Mouse (Mus musculus): ENCODE data around the gene Ddn.

Ddn gene

DNA sequence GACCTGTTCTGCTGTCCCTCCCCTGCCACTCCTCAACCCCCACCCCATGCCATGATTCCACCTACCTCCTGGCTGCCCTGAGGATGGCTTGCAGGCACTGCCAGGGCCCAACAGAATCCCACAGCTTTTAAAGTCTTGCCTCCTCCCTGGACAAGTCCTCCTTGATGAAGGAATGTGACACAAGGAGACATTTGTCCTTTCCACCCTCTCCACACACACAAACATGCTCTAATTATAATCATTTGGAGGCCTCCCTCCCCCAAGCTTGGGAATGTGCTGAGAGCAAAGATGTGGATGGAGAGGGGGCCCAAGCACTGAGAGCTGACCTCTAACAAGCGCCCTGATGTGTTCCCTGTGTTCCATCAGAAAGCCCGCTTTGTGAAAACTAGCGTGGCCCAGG is at the start of gene Ddn:
Ddn (minus strand) TSS at position 101 of the 400 bp plus-strand sequence.
- DNase-seq (ENCODE audit: low read depth), result no peak

DNA sequence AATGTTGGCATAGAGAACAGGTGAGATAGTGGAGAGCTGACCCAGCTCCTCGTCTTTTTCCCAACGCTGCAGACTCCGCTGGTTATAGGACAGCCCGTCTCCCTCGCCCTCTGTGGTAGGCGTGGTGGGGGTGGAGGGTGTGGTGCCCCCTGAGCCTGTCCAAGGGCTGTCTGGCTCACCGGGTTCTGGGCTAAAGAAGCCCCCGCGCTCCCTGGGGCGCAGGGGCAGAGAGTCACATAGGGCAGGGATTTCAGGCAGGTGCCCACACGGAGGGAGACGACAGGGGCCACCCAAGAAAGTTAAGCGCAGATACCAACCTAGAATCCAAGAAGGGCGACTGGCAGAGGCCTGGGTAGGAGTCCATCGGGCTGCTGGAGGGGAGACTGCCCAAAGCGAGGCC is 44.9 kb upstream of the Ddn start:
- DNase-seq (ENCODE audit: low read depth), result no peak

DNA sequence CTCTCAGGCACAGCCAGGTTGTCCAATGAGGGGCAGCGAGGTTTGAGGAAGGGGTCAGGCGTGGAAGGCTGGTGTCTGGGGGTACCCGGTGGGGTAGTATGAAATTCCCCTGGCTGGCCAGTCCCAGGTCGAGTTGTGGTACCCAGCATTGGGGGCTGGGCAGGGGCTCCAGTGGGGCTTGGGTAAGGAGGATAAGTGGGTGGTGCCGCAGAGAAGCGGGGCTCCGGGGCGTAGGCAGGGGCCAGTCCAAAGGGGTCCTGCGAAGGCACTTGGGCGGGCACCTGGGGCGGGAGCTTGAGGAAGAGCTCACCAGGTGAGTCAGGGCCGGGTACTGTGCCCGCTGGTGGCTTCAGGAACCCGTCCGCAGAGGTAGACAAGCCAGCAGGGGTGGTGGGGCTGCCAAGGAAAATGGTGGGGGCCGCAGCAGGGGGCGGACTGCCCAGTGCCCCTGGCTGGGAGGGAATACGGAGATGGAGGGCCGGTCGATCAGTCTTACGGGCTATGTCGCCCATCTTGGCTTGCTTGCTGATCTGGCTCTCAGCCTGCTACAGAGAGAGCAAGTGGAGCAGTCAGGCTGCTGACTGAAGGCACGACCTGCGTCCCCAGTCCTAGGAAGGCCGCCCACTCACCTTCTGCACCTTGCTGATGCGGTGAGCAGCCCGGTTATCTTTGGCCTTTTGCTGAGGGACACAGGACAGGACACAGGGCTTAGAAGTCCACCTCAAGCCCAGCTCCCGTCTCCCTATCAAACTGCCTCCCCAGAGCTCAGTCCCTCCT is 44.1 kb upstream of the Ddn start:
- DNase-seq (ENCODE audit: low read depth), result no peak

DNA sequence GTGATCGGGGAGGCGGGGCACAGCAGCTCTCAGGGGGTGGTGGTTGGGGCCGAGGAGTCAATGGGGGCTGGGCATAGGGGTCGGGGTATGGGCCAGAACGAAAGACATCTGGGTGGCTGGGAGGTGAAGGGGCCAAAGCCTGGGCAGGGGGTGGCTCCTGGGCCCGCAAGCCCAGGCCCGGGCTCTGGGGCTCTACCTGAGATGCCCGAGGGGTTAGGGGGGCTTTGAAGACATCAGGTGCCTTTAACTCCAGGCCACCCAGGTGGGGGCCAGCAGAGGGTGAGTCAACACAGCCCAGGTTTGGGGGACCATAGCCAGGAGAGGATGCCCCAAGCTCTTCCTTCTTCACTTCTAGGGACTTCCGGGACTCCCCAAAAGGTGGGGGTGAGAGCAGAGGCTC is 43.4 kb upstream of the Ddn start:
- DNase-seq (ENCODE audit: low read depth), result no peak

DNA sequence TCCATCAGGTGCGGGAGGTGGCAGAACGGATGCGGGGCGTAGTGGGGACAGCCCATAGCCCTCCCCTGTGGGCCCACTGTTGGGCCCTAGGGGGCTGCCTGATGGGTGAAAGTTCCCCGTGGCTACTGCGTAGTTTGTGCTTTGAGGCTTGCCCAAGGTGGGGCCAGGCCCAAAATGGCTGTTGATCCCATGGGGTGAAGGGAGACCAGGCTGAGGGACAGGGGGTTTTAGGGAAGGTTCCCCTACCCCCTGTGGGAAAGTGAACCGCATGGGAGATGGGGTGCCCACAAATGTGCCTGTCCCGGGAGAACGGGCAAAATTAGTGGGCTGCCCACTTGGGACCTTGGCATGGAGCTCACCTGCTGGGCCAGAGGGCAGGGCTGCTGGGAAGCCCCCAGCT is 42.8 kb upstream of the Ddn start:
- DNase-seq (ENCODE audit: low read depth), result no peak

DNA sequence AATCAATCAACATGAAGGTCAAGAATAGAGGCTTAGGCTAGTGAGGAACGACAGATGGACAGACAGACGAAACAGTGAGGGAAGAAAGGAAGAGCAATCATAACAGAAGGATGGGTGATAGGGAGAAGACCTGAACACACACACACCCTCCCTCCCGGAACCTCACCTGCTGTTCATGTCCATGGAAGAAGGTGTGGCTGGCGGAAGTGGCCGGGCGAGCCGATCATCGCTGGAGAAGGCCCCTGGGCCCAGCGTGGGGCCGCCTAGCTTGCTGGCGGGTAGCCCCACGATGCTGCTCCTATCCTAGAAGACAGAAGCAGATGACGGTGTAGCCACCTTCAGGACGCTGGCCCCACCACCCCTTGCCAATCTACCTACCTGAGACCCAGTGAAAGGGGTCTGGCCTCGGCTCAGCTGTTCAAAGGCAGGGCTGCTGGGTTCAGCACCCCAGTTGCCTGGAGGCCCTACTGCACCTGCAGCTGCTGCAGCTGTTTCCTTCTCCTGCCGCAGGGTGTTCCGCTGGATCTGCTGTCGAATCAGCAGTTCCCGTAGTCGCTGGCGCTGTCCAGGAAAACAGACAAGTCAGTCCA is 42.0 kb upstream of the Ddn start:
- DNase-seq (ENCODE audit: low read depth), result no peak

DNA sequence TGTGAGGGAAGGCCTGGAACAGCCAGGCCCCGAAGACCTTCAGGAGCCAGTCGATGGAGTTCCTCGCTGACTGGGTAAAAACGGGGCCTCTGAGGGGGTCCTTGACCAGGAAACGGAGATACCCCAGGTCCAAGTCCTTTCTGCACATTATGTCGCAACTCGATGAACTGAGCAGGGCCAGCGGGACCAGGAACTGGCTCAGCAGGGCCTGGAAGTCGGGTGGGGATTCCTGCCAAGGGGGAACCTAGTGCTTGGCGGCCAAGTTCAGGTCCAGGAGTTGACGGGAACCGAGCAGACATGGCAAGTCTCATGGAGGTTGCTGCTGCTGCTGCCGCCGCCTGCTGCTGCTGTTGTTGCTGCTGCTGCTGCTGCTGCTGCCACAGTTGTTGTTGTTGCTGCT is 41.4 kb upstream of the Ddn start:
- no peak for DNase-seq (ENCODE audit: low read depth)

DNA sequence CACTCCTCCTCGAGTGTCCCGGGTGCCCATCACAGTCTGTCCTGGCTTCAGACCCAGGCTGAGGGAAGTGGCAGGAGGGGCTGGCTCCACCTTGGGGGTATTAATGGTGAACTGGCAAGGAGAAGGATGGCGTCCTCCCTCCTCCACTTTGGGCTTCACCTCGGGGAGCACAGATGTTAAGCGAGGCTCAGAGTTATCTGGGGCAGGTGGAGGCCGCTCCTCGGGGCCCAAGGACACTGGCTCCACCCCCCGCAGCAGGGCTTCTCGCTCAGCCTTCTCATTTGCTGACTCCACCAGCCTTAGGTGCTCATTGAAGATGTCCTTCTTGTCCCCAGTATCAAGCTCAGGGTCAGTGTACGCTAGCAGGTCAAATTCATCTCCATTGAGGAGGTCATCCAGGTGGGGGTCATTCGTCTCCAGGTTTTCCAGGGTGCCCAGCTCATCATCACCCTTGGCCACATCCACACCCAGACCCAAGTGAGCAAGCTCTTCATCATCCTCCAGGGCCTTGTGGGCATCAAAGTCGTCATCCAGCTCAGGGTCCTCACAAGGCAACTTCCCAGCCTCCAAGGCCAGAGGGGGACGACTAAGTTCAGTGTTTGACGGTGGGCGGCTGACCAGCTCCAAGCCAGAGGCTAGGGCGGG is 40.8 kb upstream of the Ddn start:
- DNase-seq (ENCODE audit: low read depth), result no peak

DNA sequence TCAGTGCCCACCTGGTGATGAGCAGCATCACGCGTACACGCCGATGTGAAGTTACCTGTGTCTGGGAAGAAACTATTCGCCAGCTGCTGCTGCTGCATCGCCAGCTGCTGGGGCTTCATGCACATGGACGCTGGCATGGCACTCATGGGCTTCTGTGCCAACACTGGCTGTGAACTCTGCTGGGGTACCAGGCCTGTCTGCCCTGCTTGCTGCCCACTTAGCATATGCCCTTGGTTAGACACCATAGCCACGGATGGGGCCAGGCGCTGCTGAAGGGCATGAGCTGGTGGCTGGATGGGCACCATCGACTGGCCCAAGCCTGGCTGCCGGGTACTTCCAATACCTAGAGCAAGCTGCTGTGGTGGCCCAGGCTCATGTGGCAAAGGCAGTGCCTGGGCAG is 39.9 kb upstream of the Ddn start:
- DNase-seq (ENCODE audit: low read depth), result no peak

DNA sequence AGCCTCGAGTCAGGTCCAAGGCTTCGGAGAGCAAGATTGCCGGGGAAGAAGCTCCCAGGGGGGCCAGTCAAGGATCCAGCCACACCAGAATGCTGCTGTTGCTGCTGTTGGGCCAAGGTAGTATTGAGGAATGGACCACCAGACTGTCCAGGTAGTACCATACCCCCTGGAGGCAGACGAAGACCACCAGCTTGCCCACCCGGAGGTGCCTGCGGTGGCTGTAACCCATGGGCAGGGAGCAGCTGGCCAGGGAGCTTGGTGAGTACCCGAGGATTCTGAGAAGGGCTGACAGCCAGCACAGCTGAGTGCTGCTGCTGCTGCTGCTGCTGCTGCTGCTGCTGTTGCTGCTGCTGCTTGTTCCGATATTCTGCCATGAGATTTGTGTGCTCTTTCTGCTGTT is 36.9 kb upstream of the Ddn start:
- DNase-seq (ENCODE audit: low read depth), result no peak

DNA sequence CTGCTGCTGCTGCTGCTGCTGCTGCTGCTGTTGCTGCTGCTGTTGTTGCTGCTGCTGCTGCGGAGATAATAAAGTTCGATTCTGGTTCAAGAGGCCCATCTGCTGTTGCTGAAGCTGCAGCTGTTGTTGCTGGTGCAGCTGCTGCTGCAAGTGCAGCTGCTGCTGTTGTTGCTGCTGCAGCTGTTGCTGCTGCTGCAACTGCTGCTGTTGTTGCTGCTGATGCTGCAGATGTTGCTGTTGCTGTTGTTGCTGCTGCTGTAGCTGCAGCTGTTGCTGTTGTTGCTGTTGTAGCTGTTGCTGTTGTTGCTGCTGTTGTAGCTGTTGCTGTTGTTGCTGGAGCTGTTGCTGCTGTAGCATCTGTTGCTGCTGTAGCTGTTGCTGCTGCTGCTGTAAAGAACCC is 35.9 kb upstream of the Ddn start:
- no peak for DNase-seq (ENCODE audit: low read depth)

DNA sequence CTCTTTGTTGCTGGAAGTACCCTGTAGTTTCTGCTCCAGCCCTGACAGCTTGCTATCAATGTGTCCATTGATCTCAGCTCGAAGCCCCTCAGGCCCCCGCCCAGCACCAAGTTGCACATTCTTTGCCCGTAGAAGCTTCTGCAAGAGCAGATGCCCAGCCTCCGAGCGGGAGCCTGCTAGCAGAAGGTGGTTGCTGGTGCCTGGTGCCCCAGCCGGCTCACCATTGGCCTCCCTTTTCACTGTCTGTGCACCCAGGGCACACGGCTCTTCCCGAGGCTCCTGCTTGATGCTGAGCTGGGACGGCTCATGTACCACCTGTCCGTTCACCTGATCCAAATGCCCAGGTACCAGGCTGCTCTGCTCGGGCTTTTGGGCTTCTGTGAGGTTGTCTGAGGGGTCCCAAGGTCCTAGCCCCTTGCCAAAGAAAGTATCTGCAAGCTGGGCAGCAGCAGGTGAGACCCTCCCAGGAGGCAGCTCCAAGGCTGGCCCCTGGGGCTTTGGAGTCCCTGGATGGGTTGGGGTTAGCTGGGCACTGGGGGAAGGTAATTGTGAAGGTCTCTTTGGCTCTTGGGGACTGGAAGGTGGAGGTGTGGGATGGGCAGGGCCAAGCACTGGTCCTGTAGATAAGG is 34.4 kb upstream of the Ddn start:
- DNase-seq (ENCODE audit: low read depth), result no peak

DNA sequence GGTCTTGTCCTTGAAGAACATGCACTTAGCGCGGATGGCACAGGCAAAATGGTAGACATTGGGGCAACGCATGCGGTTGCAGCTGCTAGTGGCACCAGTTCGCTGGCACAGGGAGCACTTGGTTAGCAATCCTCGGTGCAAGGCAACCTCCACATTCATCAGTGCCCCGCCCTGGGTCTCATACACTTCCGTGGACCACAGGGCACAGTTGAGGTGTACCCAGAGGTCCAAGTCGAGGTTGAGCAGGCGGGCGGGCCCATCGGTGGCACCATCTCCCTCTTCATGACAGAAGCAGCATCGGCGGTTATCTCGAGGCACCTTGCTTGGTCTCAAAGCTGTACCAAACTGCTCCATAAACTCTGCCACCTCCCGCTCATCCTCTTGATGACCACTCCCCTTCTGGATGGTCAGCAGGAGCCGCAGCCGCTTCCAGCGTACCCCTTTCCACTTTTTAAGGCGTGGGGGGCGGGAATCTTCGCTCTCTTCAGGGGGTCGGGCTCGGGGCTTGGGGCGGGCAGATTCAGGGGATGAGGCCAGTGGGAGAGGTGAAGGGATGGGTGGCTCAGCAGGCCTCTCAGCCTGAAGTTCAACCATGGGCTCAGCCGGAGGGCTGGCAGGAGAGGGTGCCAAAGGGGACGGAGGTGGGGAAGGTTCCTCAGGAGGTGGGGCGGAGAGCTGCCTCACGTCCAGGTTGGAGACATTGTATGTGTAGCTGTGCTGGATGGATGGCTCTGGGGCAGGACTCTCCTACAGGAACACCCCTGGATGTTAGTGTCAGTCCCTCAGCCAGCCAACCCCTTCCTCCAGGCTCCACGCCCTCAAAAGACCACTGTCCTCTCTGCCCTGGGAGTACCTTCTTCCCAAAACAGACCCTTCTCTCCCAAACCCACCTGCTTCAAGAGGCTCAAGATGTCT is 30.6 kb upstream of the Ddn start:
- DNase-seq (ENCODE audit: low read depth), result no peak

DNA sequence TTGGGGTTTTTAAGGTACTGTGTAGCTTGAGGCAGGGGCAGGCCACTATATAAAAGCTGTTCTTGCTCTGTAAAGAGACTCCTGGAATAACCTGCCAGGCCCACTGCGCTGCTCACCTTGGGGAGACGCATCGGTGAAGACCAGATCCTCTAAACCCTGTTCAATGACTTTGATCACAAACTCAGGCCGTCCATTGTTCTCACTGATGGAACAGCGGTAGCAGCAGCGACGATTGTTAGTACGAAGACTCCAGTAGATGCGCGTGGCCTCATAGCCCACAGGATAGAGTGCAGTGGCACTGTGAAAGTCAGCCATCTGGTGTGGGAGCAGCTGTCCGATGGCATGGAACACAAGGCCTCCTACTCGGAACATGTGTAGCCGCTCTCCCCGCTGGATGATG is 29.9 kb upstream of the Ddn start:
- no peak for DNase-seq (ENCODE audit: low read depth)

DNA sequence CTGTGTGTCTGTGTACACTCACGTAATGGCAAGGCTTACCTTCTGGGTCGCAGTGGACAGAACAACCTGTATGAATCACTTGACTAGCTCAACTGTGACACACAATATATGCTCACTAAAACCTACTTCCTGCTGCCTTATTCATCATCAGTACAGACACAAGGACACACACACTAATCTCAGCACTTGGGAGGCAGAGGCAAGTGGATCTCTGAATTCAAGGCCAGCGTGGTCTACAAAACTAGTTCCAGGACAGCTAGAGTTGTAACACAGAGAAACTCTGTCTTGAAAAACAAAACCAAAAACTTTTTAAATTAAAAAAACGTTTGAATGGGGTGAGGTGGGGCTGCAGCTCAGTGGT is 28.4 kb upstream of the Ddn start:
- no peak for DNase-seq (ENCODE audit: low read depth)

DNA sequence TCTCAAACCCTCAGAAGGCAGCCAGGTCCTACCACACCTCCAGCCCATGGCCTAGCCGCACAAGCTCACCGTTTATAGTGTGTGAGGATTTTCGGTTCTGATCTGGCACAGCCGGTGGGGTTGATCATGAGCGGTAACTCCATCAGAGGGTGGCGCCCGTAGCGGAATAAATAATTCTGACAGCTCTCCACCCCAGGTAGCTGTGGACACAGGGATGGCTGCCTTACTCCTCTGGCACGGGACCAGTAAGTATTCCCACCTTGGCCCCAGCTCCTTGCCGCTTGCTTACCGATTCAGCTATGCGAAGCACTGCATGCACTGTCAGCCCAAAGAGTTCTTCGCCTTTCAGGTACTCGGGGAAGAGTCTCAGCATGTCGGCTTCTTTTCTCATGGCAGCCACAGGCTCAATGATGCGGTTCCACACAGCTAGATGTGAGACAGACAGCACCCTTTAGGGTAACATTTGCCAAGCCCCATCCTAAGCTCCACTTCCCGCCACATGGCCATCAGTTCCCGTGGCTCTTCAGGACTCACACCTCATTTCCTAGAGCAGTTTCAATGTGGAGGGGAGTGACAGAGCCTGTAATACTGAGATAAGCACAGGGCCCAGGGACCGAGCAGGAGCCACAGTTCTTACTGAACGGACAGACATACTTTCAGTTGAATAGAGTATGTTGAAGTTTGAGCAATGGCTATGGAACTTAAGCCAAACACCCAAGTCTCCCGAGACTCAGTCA is 27.9 kb upstream of the Ddn start:
- no peak for DNase-seq (ENCODE audit: low read depth)

DNA sequence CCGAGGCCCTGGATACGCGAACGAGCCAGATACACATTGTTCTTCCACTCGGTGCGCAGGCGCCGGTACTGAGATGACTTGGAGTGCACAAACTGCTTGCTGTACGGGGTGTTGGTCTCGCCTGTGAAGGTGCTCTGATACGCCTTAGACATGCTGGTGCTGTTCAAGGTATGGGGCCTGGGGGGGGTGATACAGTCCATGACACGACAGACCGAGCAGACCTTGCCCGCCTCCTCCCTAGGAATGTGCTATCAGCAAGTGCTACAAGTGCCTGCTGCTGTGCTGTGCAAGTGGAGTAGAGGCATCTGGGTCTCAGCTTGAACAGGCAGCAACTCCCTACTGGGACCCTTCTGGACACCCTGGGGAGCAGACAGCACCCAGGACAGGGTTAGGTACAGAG is 26.0 kb upstream of the Ddn start:
- DNase-seq (ENCODE audit: low read depth), result no peak

DNA sequence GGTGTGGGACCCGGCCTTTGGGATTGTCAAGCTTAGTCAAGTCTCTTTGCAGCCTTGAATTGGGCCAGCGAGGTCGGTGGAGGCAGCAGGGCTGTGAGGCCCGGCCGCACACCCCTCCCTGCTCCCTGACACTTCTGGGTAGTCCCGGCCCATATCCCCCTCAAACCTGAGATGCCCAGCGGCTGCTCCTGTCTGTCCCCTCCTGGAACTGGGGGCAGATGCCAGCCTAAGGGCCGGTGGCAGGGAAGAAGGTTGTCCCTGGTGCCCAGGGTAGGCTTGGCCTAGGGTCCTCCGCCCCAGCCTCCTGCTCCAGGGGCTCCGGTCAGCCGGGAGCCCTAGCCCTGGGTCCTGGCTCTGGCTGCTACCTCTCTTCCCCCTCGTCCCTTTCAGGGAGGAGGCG is 24.8 kb upstream of the Ddn start:
- no peak for DNase-seq (ENCODE audit: low read depth)

DNA sequence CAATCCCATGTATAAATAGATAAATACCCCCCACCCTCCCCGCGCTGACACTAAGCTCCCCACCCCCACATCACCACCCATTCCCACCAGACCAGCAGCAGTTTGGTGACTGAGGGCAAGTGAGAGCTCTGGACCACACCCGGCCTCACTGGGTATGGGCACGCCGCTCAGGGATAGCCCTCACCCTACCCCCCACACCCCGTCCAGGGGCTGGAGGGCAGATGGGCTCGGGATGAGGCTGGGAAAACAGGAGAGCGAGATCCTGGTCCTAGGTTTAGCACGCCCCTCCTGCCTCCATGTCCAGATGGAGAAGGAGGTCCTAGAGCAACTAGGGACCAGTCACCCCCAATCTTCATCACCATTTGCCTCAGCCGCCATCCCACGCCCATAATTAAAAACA is 24.0 kb upstream of the Ddn start:
- no peak for DNase-seq (ENCODE audit: low read depth)

DNA sequence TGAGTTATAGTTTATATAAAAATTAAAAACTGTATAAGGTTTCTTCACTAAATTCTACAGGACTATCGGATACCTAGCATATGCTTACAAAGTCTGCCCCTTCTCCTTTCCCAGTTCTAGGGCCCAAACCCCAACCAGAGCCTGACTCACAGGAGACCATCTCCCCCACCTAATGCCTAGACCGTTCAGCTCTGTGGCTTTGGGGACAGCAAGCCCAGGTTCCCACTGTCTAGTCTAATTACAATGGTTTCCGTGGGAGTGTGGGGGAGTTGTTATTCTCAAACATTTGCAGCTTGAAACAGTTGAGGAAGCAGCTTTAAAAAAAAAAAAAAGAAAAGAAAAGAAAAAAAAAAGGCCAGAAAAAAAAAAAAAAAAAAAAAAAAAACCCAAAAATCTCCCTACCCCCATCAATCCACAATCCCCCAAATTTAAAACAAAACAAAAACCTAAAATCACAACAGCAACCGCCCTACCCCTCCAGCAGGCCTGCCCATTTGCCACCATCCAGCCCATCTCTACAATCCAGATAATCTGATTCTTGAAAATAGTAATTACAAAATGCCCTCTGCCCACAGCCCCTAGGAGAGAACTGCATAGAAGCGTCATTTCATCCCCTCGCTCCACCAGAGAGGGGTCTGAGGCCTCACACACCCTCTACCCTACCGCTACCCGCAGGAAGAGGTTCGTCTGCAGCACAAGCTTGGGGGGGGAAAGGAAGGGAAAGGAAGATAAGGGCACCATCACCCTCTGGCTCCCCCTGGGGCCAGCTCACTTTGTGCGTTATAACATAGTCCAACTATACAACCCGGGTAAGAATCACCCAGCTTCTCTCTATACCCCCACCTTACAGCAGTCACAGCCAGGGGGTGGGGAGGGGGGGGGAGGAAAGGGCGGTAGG is 23.1 kb upstream of the Ddn start:
- DNase-seq (ENCODE audit: low read depth), result peak; percentile 81

DNA sequence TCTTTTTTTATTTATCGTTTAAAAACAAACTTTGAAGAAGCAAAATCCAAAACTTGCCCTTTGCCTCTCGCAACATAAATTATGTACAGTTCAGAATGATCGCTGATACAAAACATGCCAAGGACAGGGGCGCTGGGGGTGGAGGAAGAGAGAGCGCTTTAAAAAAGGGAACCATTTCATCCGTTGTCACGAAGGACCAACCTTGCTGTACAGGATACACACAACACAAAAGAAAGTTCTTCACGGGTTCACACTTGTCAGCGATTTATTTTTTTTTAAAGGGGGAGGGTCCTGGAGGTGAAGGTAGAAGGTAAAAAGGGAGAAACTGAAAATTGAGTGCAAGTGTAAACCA is 22.4 kb upstream of the Ddn start:
- no peak for DNase-seq (ENCODE audit: low read depth)

Measured in naive thymus-derived CD4-positive, alpha-beta T cell, adult 2 months (primary cell).